Mouse (Mus musculus): Measurements from ENCODE around the gene Brd7. TPM values are rescaled to one million over a fixed set of nuclear protein-coding genes. Genes with fewer than 3 reads are reported as not detected.
A peak's percentile ranks its signal among the peaks of the same experiment; 100 is the strongest.

The Brd7 gene
- polyA plus RNA-seq, 1 experiment: 151 TPM

DNA sequence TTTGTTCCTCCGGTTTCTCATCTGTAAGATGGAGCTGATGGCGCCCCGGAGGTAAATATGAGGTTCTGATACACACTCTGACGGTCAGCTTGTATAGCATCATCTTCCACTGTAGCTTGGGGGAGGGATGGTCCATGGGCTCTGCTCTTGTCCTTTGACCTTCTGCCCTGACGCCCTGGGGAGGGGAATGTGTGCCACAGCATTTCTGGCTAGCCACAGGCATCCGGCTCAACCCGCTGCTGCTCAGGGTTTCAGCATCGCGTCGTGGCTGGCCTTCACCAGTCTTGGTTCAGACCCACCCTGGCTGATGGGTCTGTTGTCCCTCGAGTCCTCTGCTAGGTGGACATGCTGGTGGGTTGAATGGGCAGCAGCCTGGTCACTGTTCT is 70.7 kb downstream of the Brd7 start:
- no peak for TF ChIP-seq CTCF (IDR thresholded peaks at IDR 0.05; ENCODE audit: control insufficient read depth, insufficient read depth, low read length)
- no peak for TF ChIP-seq POLR2A (IDR thresholded peaks at IDR 0.05; ENCODE audit: borderline replicate concordance, control insufficient read depth, low read depth, low read length)
- no peak overlapping the region for H3K4me3 ChIP-seq (replicated peaks; ENCODE audit: control insufficient read depth, low read depth, low read length)
- 72% methylated on average over 11 of the region's 11 CpGs for WGBS
- H3K4me1 ChIP-seq (ENCODE audit: control insufficient read depth, insufficient read depth, low read length): peaks cover 18% of the 10 kb centered on the region
- no peak overlapping the region for H3K27ac ChIP-seq (ENCODE audit: control insufficient read depth, insufficient read depth, low read depth, low read length, poor library complexity)

DNA sequence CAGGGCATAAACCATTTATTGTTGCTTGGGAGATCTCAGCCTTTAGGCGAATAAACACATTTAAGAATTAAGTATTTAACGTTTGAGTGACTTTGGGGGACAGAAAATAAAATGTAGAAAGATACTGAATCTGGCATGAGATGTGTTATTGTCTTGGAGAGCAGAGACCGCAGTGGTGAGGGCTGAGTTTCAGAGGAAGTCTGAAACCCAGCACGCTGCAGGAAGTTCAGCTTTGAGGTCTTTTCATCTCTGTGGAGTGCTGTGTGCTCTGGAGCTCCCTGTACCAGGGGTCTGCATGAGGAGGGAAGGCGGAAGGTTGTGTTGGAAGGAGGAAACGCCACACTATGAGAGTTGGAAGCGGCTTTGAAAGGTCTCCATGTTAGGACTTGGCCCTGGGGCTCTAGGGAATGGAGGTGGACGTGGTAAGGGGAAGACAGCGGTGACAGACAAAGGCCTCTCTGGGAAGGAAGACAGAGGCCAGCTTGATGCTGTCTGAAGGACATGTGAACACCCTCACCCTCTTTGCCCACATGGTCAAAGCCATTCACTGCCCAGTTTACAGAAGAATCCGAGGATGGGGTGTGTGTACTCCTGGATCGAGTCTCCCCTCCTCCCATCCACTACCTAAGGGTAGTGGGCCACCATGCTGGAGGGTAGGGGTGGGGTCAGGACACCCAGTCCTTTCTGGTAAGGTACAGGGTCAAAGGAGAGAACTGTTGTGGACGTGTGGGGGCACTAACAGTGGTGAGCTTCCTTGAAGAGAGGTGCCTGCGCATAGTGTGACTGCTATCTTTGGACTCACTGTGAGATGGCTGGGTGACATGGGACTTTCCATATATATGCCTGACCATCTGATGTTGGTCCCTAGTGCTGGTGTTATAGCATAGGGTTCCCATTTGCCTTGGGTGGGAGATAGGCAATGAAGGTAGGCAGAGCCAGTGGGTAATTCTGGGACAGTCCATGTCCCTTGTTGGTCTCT is 71.4 kb downstream of the Brd7 start:
- no peak for TF ChIP-seq CTCF (IDR thresholded peaks at IDR 0.05; ENCODE audit: control insufficient read depth, insufficient read depth, low read length)
- TF ChIP-seq POLR2A (IDR thresholded peaks at IDR 0.05; ENCODE audit: borderline replicate concordance, control insufficient read depth, low read depth, low read length): no peak
- WGBS: 32% methylated on average over 13 of the region's 13 CpGs
- Histone ChIP-seq H3K27ac (ENCODE audit: control insufficient read depth, insufficient read depth, low read depth, low read length, poor library complexity) (peak overlapping the region; percentile 82), H3K4me1 (ENCODE audit: control insufficient read depth, insufficient read depth, low read length) (peaks cover 17% of the 10 kb centered on the region), H3K4me3 (replicated peaks; ENCODE audit: control insufficient read depth, low read depth, low read length) (peak overlapping the region; percentile 3)

DNA sequence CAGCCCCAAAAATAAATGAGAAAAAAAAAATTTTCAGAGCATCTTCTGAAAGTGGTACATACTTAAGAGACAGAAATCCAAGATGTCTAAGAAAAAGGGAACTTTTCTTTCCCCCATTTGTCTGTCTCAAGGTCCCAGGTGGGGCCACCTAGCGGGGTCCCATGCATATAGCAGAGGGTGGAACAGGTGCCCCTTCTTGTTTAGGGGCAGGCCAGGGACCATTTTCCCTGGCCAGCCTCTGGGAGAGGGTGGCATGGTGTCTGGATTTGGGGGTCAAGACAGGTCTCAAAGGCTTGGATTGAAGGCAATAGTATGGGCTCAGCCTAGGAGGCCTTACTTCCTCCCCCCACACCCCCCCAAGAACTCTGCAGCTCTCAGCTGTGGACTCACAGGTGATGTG is 72.1 kb downstream of the Brd7 start:
- H3K4me3 ChIP-seq (replicated peaks; ENCODE audit: control insufficient read depth, low read depth, low read length): no peak overlapping the region

DNA sequence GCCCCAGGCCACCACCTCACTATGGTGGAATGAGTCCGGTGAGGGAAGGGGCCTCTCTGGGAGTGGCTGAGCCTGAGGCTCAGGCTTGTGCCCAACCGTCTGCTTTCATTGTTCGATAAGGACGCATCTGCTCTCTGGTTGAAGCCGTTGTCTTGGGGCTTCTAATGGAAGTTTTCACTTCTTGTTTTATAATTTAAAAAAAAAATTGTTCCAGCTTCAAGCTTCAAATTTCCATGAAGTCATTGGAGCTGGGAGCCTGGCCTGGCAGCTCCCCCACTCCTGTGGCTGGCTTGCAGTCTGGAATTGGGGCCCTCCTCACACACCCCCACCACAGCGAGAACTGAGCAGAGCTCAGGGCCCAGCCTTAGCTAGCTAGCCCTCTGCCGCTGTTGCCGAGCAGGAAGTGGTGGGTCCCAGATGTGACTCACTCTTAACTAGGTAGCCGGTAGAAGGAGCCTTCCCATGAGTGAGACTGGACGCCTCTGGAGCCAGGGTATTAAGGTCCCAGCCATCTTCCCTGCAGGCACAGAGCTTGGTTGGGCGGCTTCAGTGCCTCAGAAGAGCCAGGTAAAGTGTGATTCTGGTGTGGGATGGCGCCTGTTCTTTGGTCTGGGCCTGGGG is 73.3 kb downstream of the Brd7 start:
- peak overlapping the region; percentile 88 for H3K27ac ChIP-seq (ENCODE audit: control insufficient read depth, insufficient read depth, low read depth, low read length, poor library complexity)
- H3K4me3 ChIP-seq (replicated peaks; ENCODE audit: control insufficient read depth, low read depth, low read length): peak overlapping the region; percentile 45
- TF ChIP-seq CTCF (IDR thresholded peaks at IDR 0.05; ENCODE audit: control insufficient read depth, insufficient read depth, low read length) (no peak), POLR2A (IDR thresholded peaks at IDR 0.05; ENCODE audit: borderline replicate concordance, control insufficient read depth, low read depth, low read length) (peak; percentile 43; the same call in 1 of the 2 replicates)
- peaks cover 14% of the 10 kb centered on the region for H3K4me1 ChIP-seq (ENCODE audit: control insufficient read depth, insufficient read depth, low read length)
- 7% methylated on average over 12 of the region's 12 CpGs for WGBS

More for the DNA sequence above, 72.1 kb downstream of the Brd7 start:
- 17% methylated on average over 1 of the region's 1 CpGs for WGBS
- peak overlapping the region; percentile 65 for H3K27ac ChIP-seq (ENCODE audit: control insufficient read depth, insufficient read depth, low read depth, low read length, poor library complexity)
- TF ChIP-seq POLR2A (IDR thresholded peaks at IDR 0.05; ENCODE audit: borderline replicate concordance, control insufficient read depth, low read depth, low read length) (no peak), CTCF (IDR thresholded peaks at IDR 0.05; ENCODE audit: control insufficient read depth, insufficient read depth, low read length) (peak; percentile 26; the same call in 1 of the 2 replicates)
- peaks cover 16% of the 10 kb centered on the region for H3K4me1 ChIP-seq (ENCODE audit: control insufficient read depth, insufficient read depth, low read length)

DNA sequence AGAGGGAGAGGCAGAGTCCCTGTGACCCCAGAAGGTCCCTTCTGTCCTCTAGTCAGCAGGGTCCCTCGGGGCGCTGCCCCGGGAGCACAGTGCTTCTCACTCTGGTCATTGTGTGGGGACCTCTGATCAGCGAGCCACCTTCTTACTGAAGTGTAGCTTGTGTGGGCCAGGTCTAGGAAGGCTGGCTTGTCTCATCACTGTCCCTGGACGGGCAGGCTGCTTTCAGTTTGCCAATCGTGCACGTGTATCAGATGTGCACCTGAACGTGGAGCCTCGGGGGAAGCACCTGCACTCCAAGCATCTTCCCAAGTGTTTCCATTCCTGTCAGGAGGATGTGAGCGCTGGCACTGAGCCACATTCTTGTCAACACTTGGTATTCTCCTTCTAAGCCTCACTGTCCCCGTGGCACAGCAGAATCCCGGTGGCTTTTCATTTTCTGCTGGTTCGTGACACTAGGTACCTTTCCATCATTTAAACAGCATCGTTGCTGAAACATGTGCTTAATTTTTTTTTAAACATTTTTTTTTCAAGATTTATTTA is 75.5 kb downstream of the Brd7 start:
- TF ChIP-seq CTCF (IDR thresholded peaks at IDR 0.05; ENCODE audit: control insufficient read depth, insufficient read depth, low read length) (no peak), POLR2A (IDR thresholded peaks at IDR 0.05; ENCODE audit: borderline replicate concordance, control insufficient read depth, low read depth, low read length) (no peak)
- H3K4me3 ChIP-seq (replicated peaks; ENCODE audit: control insufficient read depth, low read depth, low read length): no peak overlapping the region
- H3K4me1 ChIP-seq (ENCODE audit: control insufficient read depth, insufficient read depth, low read length): peaks cover 12% of the 10 kb centered on the region
- 79% methylated on average over 14 of the region's 14 CpGs for WGBS
- no peak overlapping the region for H3K27ac ChIP-seq (ENCODE audit: control insufficient read depth, insufficient read depth, low read depth, low read length, poor library complexity)

DNA sequence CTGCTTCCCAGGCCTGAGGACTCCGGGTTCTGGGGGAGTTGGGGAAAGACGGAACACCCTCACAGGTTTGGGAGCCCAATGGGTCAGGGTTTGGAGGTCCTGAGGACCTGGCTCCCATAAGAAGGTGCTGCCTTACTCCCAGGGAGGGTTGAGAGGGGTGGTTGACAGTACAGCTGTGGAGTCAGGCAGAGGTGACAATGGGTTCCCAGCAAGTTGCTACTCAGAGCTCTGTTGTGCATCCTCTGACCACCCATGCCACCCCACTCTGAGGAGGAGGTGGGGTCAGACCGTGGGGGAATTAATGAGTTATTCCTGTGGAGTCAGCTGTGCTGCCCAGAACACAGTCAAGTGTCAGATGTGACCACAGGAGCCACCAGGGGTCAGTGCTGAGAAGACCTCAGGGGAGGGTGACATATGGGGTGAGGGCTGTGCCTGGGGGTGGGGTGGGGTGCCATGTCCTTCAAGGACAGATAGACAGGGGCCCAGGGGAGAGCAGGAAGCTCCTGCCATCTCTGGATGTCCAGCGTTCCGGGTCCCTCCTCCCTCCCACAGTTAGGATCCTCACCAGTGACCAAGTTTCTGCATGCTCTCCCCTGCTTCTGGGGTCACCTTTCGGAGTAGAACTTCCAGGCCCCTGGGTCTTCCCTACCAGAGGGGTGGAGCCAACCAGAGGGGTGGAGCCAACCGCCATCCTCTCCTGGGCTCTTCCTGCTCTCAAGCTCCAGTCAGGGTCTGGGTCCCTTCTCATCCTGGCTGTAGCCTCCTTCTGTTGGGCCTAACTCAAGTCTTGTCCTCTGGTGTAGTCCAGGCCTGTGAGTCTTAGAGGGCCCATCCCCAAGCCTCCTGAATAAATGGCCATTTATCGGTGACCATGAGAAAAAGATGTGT is 76.3 kb downstream of the Brd7 start:
- WGBS: 70% methylated on average over 8 of the region's 8 CpGs
- Histone ChIP-seq H3K4me1 (ENCODE audit: control insufficient read depth, insufficient read depth, low read length) (peaks cover 11% of the 10 kb centered on the region; the same call in 1 of the 2 replicates), H3K27ac (ENCODE audit: control insufficient read depth, insufficient read depth, low read depth, low read length, poor library complexity) (peak overlapping the region; percentile 53), H3K4me3 (replicated peaks; ENCODE audit: control insufficient read depth, low read depth, low read length) (no peak overlapping the region)
- TF ChIP-seq POLR2A (IDR thresholded peaks at IDR 0.05; ENCODE audit: borderline replicate concordance, control insufficient read depth, low read depth, low read length) (no peak), CTCF (IDR thresholded peaks at IDR 0.05; ENCODE audit: control insufficient read depth, insufficient read depth, low read length) (peak; percentile 47; the same call in 1 of the 2 replicates)

DNA sequence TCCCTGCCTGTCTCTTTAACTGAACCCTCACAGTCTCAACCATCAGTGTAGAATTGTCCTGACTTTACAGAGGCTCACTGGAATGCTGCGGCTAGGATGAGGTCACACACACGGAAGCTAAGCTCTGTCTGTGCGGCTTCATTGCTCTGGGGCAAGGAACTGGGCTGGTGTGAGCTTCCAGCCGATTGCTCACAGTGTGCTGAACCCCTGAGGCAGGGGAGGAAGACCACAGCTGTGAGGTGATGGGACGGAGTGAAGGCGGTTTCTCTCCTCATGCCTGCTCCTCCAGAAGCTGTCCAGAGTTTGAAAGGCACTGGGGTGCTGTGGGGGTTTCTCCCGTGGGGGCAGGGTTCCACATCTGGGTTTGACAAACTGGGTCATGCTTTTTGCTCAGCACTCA is 77.3 kb downstream of the Brd7 start:
- 78% methylated on average over 7 of the region's 7 CpGs for WGBS
- no peak for TF ChIP-seq POLR2A (IDR thresholded peaks at IDR 0.05; ENCODE audit: borderline replicate concordance, control insufficient read depth, low read depth, low read length)
- no peak for TF ChIP-seq CTCF (IDR thresholded peaks at IDR 0.05; ENCODE audit: control insufficient read depth, insufficient read depth, low read length)
- H3K27ac ChIP-seq (ENCODE audit: control insufficient read depth, insufficient read depth, low read depth, low read length, poor library complexity): peak overlapping the region; percentile 53; the same call in 1 of the 2 replicates
- peaks cover 9% of the 10 kb centered on the region; the same call in 1 of the 2 replicates for H3K4me1 ChIP-seq (ENCODE audit: control insufficient read depth, insufficient read depth, low read length)
- no peak overlapping the region for H3K4me3 ChIP-seq (replicated peaks; ENCODE audit: control insufficient read depth, low read depth, low read length)
